Mouse (Mus musculus) adrenal gland, postnatal 4 days (tissue): ENCODE measurements around the gene Sik2. TPM values are rescaled to one million over a fixed set of nuclear protein-coding genes. Genes with fewer than 3 reads are reported as not detected.

Source experiments
- DNase-seq, 2 experiments: peaks; one replicate each; pipeline ENCODE4 v3.0.0; 2021 to 2022; ENCODE audit warnings: low spot score in 2 of 2, mixed read lengths in 2 of 2
- total RNA-seq, 2 experiments: library from RNA; stranded (reverse); gene quantifications; 2 replicates each; pipeline ENCODE4 v1.2.3; 2021

The Sik2 gene
- total RNA-seq, 2 experiments from 2014 or later = 51.1 to 56.3 TPM

- no peak for DNase-seq
Observed at GRCm38 (mm10) chr9:50875470-50875869, 133.4 kb downstream of the Sik2 start.

- no peak for DNase-seq
Observed at GRCm38 (mm10) chr9:50874031-50874430, 134.8 kb downstream of the Sik2 start.

GRCm38 (mm10) chr9:50873210-50873609 is 135.7 kb downstream of the Sik2 start:
- no peak for DNase-seq

DNA sequence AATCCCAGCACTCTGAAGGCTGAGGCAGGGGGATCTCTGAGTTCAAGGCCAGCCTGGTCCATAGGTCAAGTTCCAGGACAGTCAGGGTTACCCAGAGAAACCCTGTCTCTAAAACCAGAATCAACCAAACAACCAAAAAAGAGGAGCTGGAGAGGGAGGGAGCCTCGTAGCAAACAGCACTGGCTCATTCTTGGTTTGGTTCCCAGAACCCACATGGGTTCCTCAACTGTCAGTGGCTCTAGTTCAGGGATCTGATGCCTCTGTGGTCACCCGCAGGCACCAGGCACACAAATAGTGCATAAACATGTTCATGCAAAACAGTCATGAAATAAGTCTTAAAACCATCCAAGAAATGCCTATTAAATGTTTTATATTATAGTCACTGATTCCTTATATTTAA is 140.7 kb downstream of the Sik2 start:
- no peak for DNase-seq

DNA sequence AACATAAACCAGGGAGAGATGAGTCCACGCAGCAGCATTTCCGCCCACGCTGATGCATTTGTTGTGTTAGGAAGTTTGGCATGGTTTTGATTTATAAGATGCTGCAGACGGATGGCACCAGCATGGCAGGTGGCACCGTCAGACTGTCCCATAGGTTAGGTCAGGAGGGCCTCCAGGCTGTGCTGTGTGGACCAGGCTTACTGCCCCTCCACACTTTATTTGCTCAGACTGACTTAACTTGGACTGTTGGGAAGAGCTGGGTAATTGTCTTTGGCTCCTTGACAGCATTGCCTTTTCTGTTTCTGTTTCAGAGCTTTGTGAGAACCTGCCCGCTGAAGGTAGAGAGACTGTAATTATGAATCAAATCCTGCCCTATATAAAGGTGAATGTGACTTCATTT is 141.9 kb downstream of the Sik2 start:
- DNase-seq = no peak

DNA sequence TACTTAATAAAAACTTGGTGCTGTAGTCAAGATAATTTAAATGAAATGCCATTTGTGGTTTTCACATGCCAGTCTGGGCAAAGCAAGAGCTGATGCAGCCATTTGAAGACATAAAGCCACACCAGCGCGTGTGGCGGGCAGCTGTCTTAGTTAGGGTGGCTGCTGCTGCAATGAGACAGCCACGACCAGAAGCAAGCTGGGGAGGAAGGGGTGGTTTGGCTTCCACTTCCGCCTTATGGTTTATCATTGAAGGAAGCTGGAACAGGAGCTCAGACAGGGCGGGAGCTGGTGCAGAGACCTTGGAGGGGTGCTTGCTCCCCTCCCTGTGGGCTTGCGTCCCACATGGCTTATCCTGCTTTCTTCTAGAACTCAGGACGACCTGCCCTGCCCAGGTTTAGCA is 143.1 kb downstream of the Sik2 start:
- no peak for DNase-seq

GRCm38 (mm10) chr9:50864877-50865276 is 144.0 kb downstream of the Sik2 start:
- no peak for DNase-seq

DNA sequence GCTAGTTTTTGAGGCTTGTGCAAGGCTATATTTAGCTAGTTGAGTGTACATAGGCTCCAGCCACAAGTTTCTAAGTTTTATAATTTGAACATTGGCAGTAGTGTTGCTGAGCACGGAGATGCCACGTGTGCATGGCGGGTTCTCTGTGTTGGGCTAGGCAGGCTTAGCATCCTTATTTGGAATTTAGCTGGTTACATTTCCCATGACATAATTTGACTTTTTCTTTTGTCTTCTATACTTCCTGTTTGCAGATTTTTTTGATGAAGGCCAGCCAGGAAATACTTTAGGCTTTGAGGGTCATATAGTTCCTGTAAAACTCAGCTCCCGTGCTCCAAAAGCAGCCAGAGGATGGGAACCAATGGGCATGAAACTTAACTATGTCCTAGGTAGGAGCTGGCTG is 145.0 kb downstream of the Sik2 start:
- no peak for DNase-seq

DNA sequence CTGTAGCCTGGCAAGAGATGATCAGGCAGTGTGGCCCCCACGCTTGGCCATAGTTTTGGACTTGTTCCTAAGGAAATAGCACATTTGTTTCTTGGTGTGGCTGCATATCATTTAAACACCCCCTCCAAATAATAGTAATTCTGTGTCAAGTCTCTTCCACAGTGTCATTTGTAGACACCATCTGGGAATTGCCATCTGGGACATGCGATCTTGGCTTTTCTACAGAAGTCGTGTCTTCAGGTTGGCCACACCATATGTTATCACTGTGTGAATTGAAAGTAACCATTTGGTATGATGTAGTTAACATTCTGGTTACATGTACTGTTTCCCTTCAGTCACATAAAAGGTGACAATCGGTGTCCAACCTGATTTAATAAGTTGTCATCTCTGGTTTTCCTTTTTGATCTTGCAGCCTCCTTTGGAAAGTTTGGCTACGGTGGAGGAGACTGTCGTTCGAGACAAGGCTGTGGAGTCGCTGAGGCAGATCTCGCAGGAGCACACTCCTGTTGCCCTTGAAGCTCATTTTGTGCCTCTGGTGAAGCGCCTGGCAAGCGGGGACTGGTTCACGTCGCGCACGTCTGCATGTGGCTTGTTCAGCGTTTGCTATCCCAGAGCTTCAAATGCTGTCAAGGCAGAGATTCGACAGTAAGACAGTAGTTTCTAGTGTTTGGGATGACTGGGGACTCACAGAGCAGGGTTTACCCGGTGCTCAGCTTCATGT is 147.6 kb downstream of the Sik2 start:
- DNase-seq = no peak

- DNase-seq = no peak
Observed at GRCm38 (mm10) chr9:50858681-50859080, 150.2 kb downstream of the Sik2 start.

DNA sequence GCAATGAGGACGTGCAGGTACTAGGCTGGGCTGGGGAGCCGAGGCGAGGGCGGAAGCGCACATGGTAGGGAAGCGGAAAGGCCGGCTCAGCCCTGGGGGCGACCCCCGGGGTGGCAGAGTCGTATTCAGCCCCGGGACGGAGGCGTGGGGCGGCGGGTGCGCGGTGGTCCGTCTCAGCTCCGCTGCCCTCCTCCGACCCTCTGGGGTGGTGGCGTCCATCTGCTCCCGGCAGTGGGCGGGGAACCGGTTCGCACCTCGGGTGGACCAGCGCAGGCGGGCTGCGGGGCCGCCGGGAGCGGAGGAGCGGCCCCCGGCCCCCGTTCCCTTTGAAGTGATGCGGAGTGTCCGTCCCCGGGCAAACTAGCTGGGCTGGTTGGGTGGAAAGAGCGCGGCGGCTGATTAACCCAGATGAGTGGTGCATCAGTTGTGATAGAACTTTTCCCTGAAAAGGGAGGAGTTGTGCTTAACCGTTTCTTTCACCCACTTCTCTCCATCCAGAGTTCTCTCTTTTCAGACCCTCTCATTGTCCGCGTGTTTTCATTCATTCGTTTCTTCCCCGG is 151.7 kb downstream of the Sik2 start:
- DNase-seq = no peak

GRCm38 (mm10) chr9:50856341-50857081 is 152.4 kb downstream of the Sik2 start:
- DNase-seq = peak; percentile 88 to 91

GRCm38 (mm10) chr9:50855780-50856179 is 153.1 kb downstream of the Sik2 start:
- DNase-seq = no peak

DNA sequence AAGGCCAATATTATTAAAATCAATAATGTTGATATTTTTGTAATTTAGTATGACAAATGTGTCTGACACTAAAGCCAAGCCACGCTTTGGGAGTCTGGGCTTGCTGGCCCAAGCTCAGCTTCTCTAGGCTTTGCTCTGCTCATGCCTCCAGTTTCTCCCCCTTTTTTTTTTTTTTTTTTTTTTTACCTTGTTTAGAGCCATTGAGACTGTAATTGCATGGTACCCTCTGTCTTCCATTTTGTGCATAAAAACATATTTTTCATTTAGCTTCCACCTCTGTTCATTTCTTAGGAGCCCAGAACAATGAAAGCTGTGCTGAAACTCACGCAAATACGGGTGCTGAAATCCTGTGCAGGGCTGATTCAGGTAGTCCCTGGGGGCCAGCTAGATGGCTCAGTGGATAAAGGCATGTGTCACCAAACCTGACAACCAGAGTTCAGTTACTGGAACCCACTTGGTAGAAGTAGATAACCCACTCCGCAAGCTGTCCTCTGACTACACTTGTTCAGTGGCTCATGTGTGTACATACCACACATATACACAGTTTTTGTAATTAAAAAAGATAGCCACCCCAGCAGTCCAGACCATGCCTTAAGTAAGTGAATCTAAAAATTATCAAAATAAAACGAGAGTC is 153.6 kb downstream of the Sik2 start:
- no peak for DNase-seq

DNA sequence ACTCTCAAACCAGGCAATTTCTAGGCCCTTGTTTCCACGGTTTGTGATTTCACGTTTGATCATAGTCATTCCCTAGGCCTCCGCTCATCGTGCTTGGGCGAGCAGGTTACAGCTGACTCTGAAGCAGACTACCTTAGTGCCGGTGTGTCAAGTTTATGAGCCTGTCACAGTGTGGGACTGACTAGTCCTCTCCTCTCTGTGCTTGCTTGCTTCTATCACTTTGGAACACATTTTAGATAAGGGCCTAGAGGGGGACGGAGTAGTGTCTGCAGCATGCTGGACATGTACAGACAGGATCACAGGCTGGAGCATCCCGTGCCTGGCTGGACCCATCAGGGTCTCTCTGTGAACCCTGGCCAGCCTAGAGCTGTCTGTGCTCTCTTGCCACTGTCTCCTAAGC is 154.5 kb downstream of the Sik2 start:
- DNase-seq = no peak

GRCm38 (mm10) chr9:50852634-50853349 is 156.1 kb downstream of the Sik2 start:
- no peak for DNase-seq

DNA sequence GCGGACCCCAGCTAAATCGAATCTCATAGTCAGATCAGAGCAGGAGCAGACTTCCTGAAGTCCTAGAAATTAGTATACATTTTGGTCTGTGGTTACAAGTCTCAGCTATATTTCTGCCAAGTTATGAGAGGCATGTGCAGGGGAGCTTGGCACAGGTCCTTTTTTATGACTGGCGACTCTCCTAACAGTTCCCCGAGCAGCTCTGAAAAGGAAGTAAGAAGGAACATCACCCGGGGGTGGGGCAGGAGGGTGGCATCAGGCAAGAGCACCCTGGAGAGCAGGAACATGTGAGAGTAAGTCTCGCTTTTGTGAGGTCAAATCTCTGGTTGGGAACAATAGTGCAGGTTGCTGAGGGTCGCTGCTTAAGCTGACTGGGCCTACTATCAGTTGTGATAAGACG is 158.2 kb downstream of the Sik2 start:
- DNase-seq = no peak

DNA sequence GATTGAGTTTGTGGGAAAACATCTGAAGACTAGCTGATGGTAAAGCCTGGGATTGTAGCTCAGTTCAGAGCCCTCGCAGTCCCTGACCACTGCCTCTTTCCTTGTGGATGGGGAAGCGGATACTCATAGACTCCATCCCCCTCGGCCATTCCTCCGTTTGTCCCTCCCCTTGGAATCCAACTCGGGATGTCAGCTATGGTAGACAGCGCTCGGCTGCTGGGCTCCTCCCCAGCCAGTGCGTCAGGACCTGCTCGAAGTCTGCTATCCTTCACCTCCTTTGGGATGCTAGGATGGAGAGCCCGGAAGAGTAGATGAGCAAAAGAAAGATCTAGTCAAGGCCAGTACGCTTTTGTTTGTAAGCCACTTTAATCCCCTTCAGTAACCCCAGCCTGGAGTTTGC is 158.6 kb downstream of the Sik2 start:
- DNase-seq = no peak

- DNase-seq = no peak
Observed at GRCm38 (mm10) chr9:50849755-50850154, 159.1 kb downstream of the Sik2 start.

DNA sequence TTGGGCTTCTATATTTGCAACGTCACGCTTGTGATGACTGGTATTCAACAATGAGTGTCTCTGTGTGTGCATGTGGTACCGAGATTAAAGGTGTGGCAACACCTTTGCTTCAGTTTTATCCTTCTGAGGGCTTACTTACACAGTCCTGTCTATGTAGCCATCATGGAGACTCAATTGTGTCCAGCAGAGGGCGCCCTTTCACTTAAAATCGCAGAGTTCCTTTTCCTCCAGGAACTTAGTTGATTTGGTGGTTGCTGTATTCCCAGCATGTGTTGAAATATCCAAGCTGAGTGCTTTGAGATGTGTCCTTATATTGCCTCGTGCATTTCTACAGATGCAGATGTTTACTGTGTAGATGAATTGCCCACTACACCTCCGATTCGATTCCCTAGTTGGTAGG is 159.6 kb downstream of the Sik2 start:
- DNase-seq = peak; percentile 67 to 79

GRCm38 (mm10) chr9:50848821-50849220 is 160.1 kb downstream of the Sik2 start:
- DNase-seq = no peak
